ENCODE assay signal across 9 mouse cellular contexts in genomic region chr1:192851126-192851525, GRCm38 (mm10). TPM values are rescaled to one million over a fixed set of nuclear protein-coding genes. Genes with fewer than 3 reads are reported as not detected.
DNase-seq lines count a peak whose midpoint lies in the region; ATAC-seq lines count a peak whose summit lies in the region.
"Had no signal": no experiment of that assay in that cellular context is flagged by ENCODE, and none has a peak within 500 bp of the region (broad histone marks: within the 10 kb centered on the region; RNA-seq: fewer than 3 reads in every experiment).

No protein-coding gene starts in this region.

- H3K4me2 ChIP-seq in heart, embryonic 11.5 days = peak overlapping the region; percentile 39; the same call in 1 of the 2 replicates
- peak overlapping the region; percentile 40 for H3K4me2 ChIP-seq in embryonic facial prominence, embryonic 11.5 days (ENCODE audit: low read depth, low read length)
- H3K4me2 ChIP-seq in hindbrain, embryonic 11.5 days (replicated peaks; ENCODE audit: low read depth, low read length) = peak overlapping the region; percentile 26
- H3K4me2 ChIP-seq in midbrain, embryonic 13.5 days (replicated peaks) = peak overlapping the region; percentile 87
- H3K4me2 ChIP-seq: liver, embryonic 15.5 days had no signal

- no peak for ATAC-seq in heart, embryonic 11.5 days (replicated peaks; ENCODE audit: insufficient number of reproducible peaks, low FRiP score, low TSS enrichment)
- ATAC-seq in embryonic facial prominence, embryonic 11.5 days (replicated peaks; ENCODE audit: insufficient number of reproducible peaks, low FRiP score, low TSS enrichment, low read depth) = no peak
- ATAC-seq in hindbrain, embryonic 11.5 days (ENCODE audit: low FRiP score) = no peak
- no peak; the same call in 1 of the 2 replicates for ATAC-seq in midbrain, embryonic 13.5 days

- peaks cover 16% of the 10 kb centered on the region for H3K36me3 ChIP-seq in heart, embryonic 11.5 days (ENCODE audit: control insufficient read depth, insufficient read depth, low read length)
- H3K36me3 ChIP-seq in embryonic facial prominence, embryonic 11.5 days (replicated peaks; ENCODE audit: control insufficient read depth, insufficient read depth, low read depth, low read length) = peaks cover 3% of the 10 kb centered on the region; the same call in 1 of the 2 replicates
- no peaks in the 10 kb centered on the region for H3K36me3 ChIP-seq in hindbrain, embryonic 11.5 days (ENCODE audit: control insufficient read depth, insufficient read depth, low read length)
- H3K36me3 ChIP-seq in midbrain, embryonic 13.5 days = peaks cover 38% of the 10 kb centered on the region
- H3K36me3 ChIP-seq: liver, embryonic 15.5 days had no signal

- 2% methylated on average over 2 of the region's 2 CpGs for WGBS in heart, embryonic 11.5 days (ENCODE audit: insufficient replicate concordance)
- WGBS in embryonic facial prominence, embryonic 11.5 days = 0% methylated on average over 2 of the region's 2 CpGs
- WGBS in hindbrain, embryonic 11.5 days = 2% methylated on average over 2 of the region's 2 CpGs
- 0% methylated on average over 2 of the region's 2 CpGs for WGBS in midbrain, embryonic 13.5 days

- peak overlapping the region; percentile 34; the same call in 1 of the 2 replicates for H3K9ac ChIP-seq in heart, embryonic 11.5 days (ENCODE audit: low read depth, low read length)
- H3K9ac ChIP-seq in embryonic facial prominence, embryonic 11.5 days (replicated peaks; ENCODE audit: low read length) = peak overlapping the region; percentile 32
- peak overlapping the region; percentile 31; the same call in 1 of the 2 replicates for H3K9ac ChIP-seq in hindbrain, embryonic 11.5 days (ENCODE audit: low read depth, low read length)
- H3K9ac ChIP-seq in midbrain, embryonic 13.5 days (replicated peaks) = peak overlapping the region; percentile 53
- H3K9ac ChIP-seq: liver, embryonic 15.5 days had no signal

- no peak overlapping the region for H3K4me3 ChIP-seq in heart, embryonic 11.5 days (ENCODE audit: low read depth, low read length)
- H3K4me3 ChIP-seq in embryonic facial prominence, embryonic 11.5 days (ENCODE audit: low read depth, low read length) = peak overlapping the region; percentile 7; the same call in 1 of the 2 replicates
- no peak overlapping the region for H3K4me3 ChIP-seq in hindbrain, embryonic 11.5 days (ENCODE audit: low read depth, low read length)
- H3K4me3 ChIP-seq in midbrain, embryonic 13.5 days (replicated peaks) = peak overlapping the region; percentile 23
- H3K4me3 ChIP-seq: liver, embryonic 15.5 days had no signal

- no peak for DNase-seq in heart, postnatal 25 days (ENCODE audit: low spot score)
- peak; percentile 36 for DNase-seq in embryonic facial prominence, embryonic 11.5 days (ENCODE audit: low spot score)
- DNase-seq in hindbrain, embryonic 11.5 days (ENCODE audit: low spot score) = no peak
- DNase-seq in adipocyte (ENCODE audit: low spot score) = no peak
- DNase-seq in thymus, postnatal 36 days = no peak
- no peak for DNase-seq in layer of hippocampus, postnatal 10 days (ENCODE audit: low spot score in 2 of 2)

- peak overlapping the region; percentile 73 for H3K27ac ChIP-seq in heart, embryonic 11.5 days (ENCODE audit: low read depth, low read length)
- H3K27ac ChIP-seq in embryonic facial prominence, embryonic 11.5 days (replicated peaks; ENCODE audit: low read depth, low read length) = peak overlapping the region; percentile 66
- H3K27ac ChIP-seq in hindbrain, embryonic 11.5 days (ENCODE audit: low read depth, low read length) = peak overlapping the region; percentile 51; the same call in 1 of the 2 replicates
- peak overlapping the region; percentile 80 for H3K27ac ChIP-seq in midbrain, embryonic 13.5 days
- H3K27ac ChIP-seq: liver, embryonic 15.5 days had no signal

- no peaks in the 10 kb centered on the region for H3K9me3 ChIP-seq in heart, embryonic 11.5 days (replicated peaks; ENCODE audit: control insufficient read depth, low read length)
- no peaks in the 10 kb centered on the region for H3K9me3 ChIP-seq in embryonic facial prominence, embryonic 11.5 days (replicated peaks; ENCODE audit: control insufficient read depth, low read length)
- no peaks in the 10 kb centered on the region for H3K9me3 ChIP-seq in hindbrain, embryonic 11.5 days (ENCODE audit: control insufficient read depth, low read length)
- no peaks in the 10 kb centered on the region for H3K9me3 ChIP-seq in midbrain, embryonic 13.5 days
- H3K9me3 ChIP-seq: liver, embryonic 15.5 days had no signal

- H3K4me1 ChIP-seq in heart, embryonic 11.5 days (ENCODE audit: control insufficient read depth, insufficient read depth, low read length) = peaks cover 16% of the 10 kb centered on the region
- peaks cover 10% of the 10 kb centered on the region; the same call in 1 of the 2 replicates for H3K4me1 ChIP-seq in embryonic facial prominence, embryonic 11.5 days (ENCODE audit: control insufficient read depth, insufficient read depth, low read length)
- H3K4me1 ChIP-seq in hindbrain, embryonic 11.5 days (replicated peaks; ENCODE audit: control insufficient read depth, insufficient read depth, low read length) = peaks cover 7% of the 10 kb centered on the region; the same call in 1 of the 2 replicates
- peaks cover 48% of the 10 kb centered on the region for H3K4me1 ChIP-seq in midbrain, embryonic 13.5 days (replicated peaks)
- H3K4me1 ChIP-seq: liver, embryonic 15.5 days had no signal

- H3K27me3 ChIP-seq in heart, embryonic 11.5 days (ENCODE audit: control insufficient read depth, insufficient read depth, low read length) = peaks cover 20% of the 10 kb centered on the region
- H3K27me3 ChIP-seq in embryonic facial prominence, embryonic 11.5 days (ENCODE audit: control insufficient read depth, insufficient read depth, low read length) = no peaks in the 10 kb centered on the region
- H3K27me3 ChIP-seq in hindbrain, embryonic 11.5 days (ENCODE audit: control insufficient read depth, insufficient read depth, low read length) = peaks cover 21% of the 10 kb centered on the region; the same call in 1 of the 2 replicates
- peaks cover 32% of the 10 kb centered on the region for H3K27me3 ChIP-seq in midbrain, embryonic 13.5 days

- intact Hi-C loops in heart, postnatal 25 days (cut with DNase I) = loop anchor here (5.0 kb wide), 1 partner anchor 64 kb away; no protein-coding TSS in a partner anchor

RNA-seq across cellular contexts. Expression of gene Sertad4, which starts 4.4 kb away (rescaled TPM):
- 8.9 and 10.2 TPM in 2 replicates for polyA plus RNA-seq in heart, embryonic 11.5 days (2014; fragmentation: Nextera tagmentation; extraction: Ambion mirVana)
- total RNA-seq in heart, postnatal 25 days (2021) = 1 to 10 TPM; 3.9 to 5.7 TPM
- polyA plus RNA-seq in embryonic facial prominence, embryonic 11.5 days (2014; fragmentation: Nextera tagmentation; extraction: Ambion mirVana) = 44.1 and 52.1 TPM in 2 replicates
- 21.3 and 24.8 TPM in 2 replicates for polyA plus RNA-seq in hindbrain, embryonic 11.5 days (2014; fragmentation: Nextera tagmentation; extraction: Ambion mirVana)
- 33.2 and 38.7 TPM in 2 replicates for polyA plus RNA-seq in midbrain, embryonic 13.5 days (2015; fragmentation: Nextera tagmentation; extraction: Ambion mirVana)
- 10 to 100 TPM; 29.4 to 30.1 TPM for total RNA-seq in layer of hippocampus, postnatal 10 days (2021)

Comparison
In these comparisons a context has a peak if more than half of its experiments do, and no peak if none do; other contexts are left out.
1. H3K4me2 ChIP-seq: peak in every context shown above with its lines; median percentile 87 in midbrain, embryonic 13.5 days; 40 in embryonic facial prominence, embryonic 11.5 days; 39 in heart, embryonic 11.5 days; 26 in hindbrain, embryonic 11.5 days.
2. H3K4me3 ChIP-seq: peak in embryonic facial prominence, embryonic 11.5 days (single experiment) and midbrain, embryonic 13.5 days (single experiment); none in heart, embryonic 11.5 days (single experiment) and hindbrain, embryonic 11.5 days (single experiment).
3. Peak in every context shown above with its lines, with median percentiles within 50 percentile points of each other: H3K27ac ChIP-seq and H3K9ac ChIP-seq.